Comparison of ENCODE assay signal across 9 mouse cellular contexts in genomic region chr2:5241469-5241897, GRCm38 (mm10).
DNase-seq lines count a peak whose midpoint lies in the region; ATAC-seq and TF ChIP-seq lines count a peak whose summit lies in the region.
"Had no signal": no experiment of that assay in that cellular context is flagged by ENCODE, and none has a peak within 500 bp of the region (broad histone marks: within the 10 kb centered on the region; RNA-seq: fewer than 3 reads in every experiment).

No protein-coding gene starts in this region.

- DNase-seq in heart, adult 18-20 months: peak; percentile 50 to 59
- DNase-seq in heart, postnatal 25 days (ENCODE audit: low spot score): no peak
- DNase-seq in adrenal gland, postnatal 25 days: peak; percentile 20
- peak; percentile 90 for DNase-seq in forebrain, postnatal 0 days
- peak; percentile 38 for DNase-seq in kidney, adult 9 months
- DNase-seq in left cerebral cortex, postnatal 36 days (ENCODE audit: low spot score in 2 of 2): peak; percentile 71 to 74
- DNase-seq in spleen, adult 12 weeks (ENCODE audit: low spot score): no peak
- DNase-seq in c-Kit-positive CD71-positive TER-119-positive erythroid progenitor cells, embryonic 14.5 days (ENCODE audit: low spot score): no peak

- no peaks in the 10 kb centered on the region for H3K27me3 ChIP-seq in forebrain, postnatal 0 days (ENCODE audit: insufficient read depth, low read length)
- H3K27me3 ChIP-seq: CH12.LX had no signal

- no peak overlapping the region for H3K9ac ChIP-seq in forebrain, postnatal 0 days

- H3K4me2 ChIP-seq in forebrain, postnatal 0 days (ENCODE audit: low read depth): no peak overlapping the region

- 0 out of 2 replicates have a peak overlapping the region, but pooled peaks have one; percentile 43 for H3K27ac ChIP-seq in forebrain, postnatal 0 days (ENCODE audit: low read depth, low read length)

- H3K4me1 ChIP-seq in forebrain, postnatal 0 days (ENCODE audit: insufficient read depth): peaks cover 8% of the 10 kb centered on the region

- WGBS in forebrain, postnatal 0 days: 27% methylated on average over 6 of the region's 6 CpGs

- intact Hi-C loops in heart, postnatal 25 days (cut with DNase I): no loop called here
- intact Hi-C loops in left cerebral cortex, postnatal 36 days (cut with DNase I): loop anchor here (10.0 kb wide), 1 partner anchor 147 kb away; no protein-coding TSS in a partner anchor

- H3K36me3 ChIP-seq in forebrain, postnatal 0 days (ENCODE audit: insufficient read depth): no peaks in the 10 kb centered on the region

- 0 out of 2 replicates have a peak, but pooled peaks have one; percentile 6 for TF ChIP-seq CTCF in forebrain, postnatal 0 days (IDR thresholded peaks at IDR 0.05; ENCODE audit: low read depth)

- H3K4me3 ChIP-seq in forebrain, postnatal 0 days (ENCODE audit: low read depth, low read length): no peak overlapping the region

- no peaks in the 10 kb centered on the region for H3K9me3 ChIP-seq in forebrain, postnatal 0 days (ENCODE audit: low read length)

- ATAC-seq in forebrain, postnatal 0 days: peak; percentile 84

Comparison
In these comparisons a context has a peak if more than half of its experiments do, and no peak if none do; other contexts are left out.
1. DNase-seq: peak in heart, adult 18-20 months (2 of 2), adrenal gland, postnatal 25 days (single experiment), forebrain, postnatal 0 days (single experiment), kidney, adult 9 months (single experiment) and left cerebral cortex, postnatal 36 days (2 of 2); none in heart, postnatal 25 days (single experiment), spleen, adult 12 weeks (single experiment) and c-Kit-positive CD71-positive TER-119-positive erythroid progenitor cells, embryonic 14.5 days (single experiment).